Mouse (Mus musculus) limb, embryonic 14.5 days (tissue): ENCODE results near the gene Gns. TPM values are rescaled to one million over a fixed set of nuclear protein-coding genes. Genes with fewer than 3 reads are reported as not detected.

Experiments used
- ATAC-seq: fragments of 200-750 bp; cut with Nextera tagmentation; 2 replicates; pipeline ENCODE4 v1.8.0; 2017; ENCODE audit warnings: low read depth, moderate number of reproducible peaks, moderate TSS enrichment; ENCODE audit not compliant: low FRiP score
- DNase-seq: peaks from one replicate; pipeline ENCODE4 v3.0.0-alpha.2; 2015; ENCODE audit warnings: low spot score
- H3K27ac ChIP-seq: fragments of 300-500 bp; sonication (generic); replicated peaks from 2 replicates; pipeline ENCODE4 v1.5.1; 2014; ENCODE audit warnings: low read depth, mild to moderate bottlenecking, low read length, moderate library complexity, mixed read lengths
- H3K27me3 ChIP-seq: fragments of 300-500 bp; sonication (generic); 2 replicates; pipeline ENCODE4 v1.6.1; 2014; ENCODE audit warnings: low read length, mixed read lengths; ENCODE audit not compliant: control insufficient read depth, insufficient read depth
- H3K36me3 ChIP-seq: fragments of 300-500 bp; sonication (generic); 2 replicates; pipeline ENCODE4 v1.6.1; 2014; ENCODE audit warnings: mild to moderate bottlenecking, low read length, moderate library complexity, mixed read lengths; ENCODE audit not compliant: control insufficient read depth, insufficient read depth
- H3K4me1 ChIP-seq: fragments of 300-500 bp; sonication (generic); 2 replicates; pipeline ENCODE4 v1.6.1; 2014; ENCODE audit warnings: antibody characterized with exemption, low read length, mixed read lengths; ENCODE audit not compliant: control insufficient read depth, insufficient read depth
- H3K4me2 ChIP-seq: fragments of 300-500 bp; sonication (generic); replicated peaks from 2 replicates; pipeline ENCODE4 v1.6.1; 2014; ENCODE audit warnings: low read depth, mild to moderate bottlenecking, low read length, moderate library complexity; ENCODE audit not compliant: severe bottlenecking
- H3K4me3 ChIP-seq: fragments of 300-500 bp; sonication (generic); replicated peaks from 2 replicates; pipeline ENCODE4 v1.5.1; 2014; ENCODE audit warnings: low read length
- H3K9ac ChIP-seq: fragments of 300-500 bp; sonication (generic); 2 replicates; pipeline ENCODE4 v1.6.1; 2014; ENCODE audit warnings: mild to moderate bottlenecking, low read depth, low read length, moderate library complexity; ENCODE audit not compliant: severe bottlenecking
- H3K9me3 ChIP-seq: fragments of 300-500 bp; sonication (generic); 2 replicates; pipeline ENCODE4 v1.6.1; 2016; ENCODE audit warnings: low read length; ENCODE audit not compliant: control insufficient read depth
- POLR2A ChIP-seq: fragments of 200-500 bp; IDR thresholded peaks from 2 replicates; pipeline ENCODE4 v1.8.0; 2012; ENCODE audit warnings: inconsistent platforms, mild to moderate bottlenecking, moderate library complexity, borderline replicate concordance; ENCODE audit not compliant: insufficient read depth, insufficient read length; ENCODE audit errors: extremely low read depth
- WGBS: fragments of 180-500 bp; shearing (Covaris S2); extraction: QIAGEN DNeasy Blood & Tissue Kit; methylation state at CpG from one replicate; pipeline ENCODE4 v1.1.7; 2014; 5-methylcytosine and 5-hydroxymethylcytosine counted together
- polyA plus RNA-seq, 2 experiments: library from polyadenylated mRNA; depleted of rRNA in 1 of 2; stranded (reverse) in 1 of 2; unstranded in 1 of 2; fragments of >200 nt; fragmentation: Nextera tagmentation in 1 of 2; extraction: Ambion mirVana in 1 of 2; gene quantifications; 2 replicates each; pipeline versions ENCODE4 v1.2.1 to v1.2.3; 2012 to 2014

The Gns gene
- polyA plus RNA-seq, 2 experiments, result 41.6 to 62.0 TPM

DNA sequence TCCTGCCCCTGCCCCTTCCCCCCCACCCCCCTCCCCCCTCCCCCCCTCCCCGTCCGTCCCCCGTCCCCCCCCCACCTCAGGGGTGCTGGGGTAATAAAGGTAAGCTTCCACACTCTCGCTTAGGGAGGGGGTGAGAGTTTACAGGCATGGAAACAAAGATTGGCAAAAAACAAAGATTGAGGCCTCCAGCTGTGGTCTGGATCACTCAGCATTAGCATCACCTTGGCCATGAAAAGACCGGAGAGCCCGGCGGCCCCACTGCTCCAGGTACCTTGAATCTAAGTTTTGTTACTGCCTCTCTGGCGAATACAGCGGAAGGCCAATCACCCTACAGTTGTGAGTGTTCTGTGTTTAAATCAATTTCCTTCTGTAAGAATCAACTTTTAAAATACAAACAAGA, 39.1 kb downstream of the Gns start:
- Histone ChIP-seq H3K27me3 (no peaks in the 10 kb centered on the region), H3K9me3 (no peaks in the 10 kb centered on the region), H3K4me2 (no peak overlapping the region), H3K4me1 (no peaks in the 10 kb centered on the region), H3K9ac (no peak overlapping the region), H3K4me3 (no peak overlapping the region), H3K27ac (no peak overlapping the region), H3K36me3 (no peaks in the 10 kb centered on the region)
- no peak for TF ChIP-seq POLR2A
- WGBS, result 52% methylated on average over 6 of the region's 9 CpGs
- no peak for ATAC-seq
- no peak for DNase-seq

DNA sequence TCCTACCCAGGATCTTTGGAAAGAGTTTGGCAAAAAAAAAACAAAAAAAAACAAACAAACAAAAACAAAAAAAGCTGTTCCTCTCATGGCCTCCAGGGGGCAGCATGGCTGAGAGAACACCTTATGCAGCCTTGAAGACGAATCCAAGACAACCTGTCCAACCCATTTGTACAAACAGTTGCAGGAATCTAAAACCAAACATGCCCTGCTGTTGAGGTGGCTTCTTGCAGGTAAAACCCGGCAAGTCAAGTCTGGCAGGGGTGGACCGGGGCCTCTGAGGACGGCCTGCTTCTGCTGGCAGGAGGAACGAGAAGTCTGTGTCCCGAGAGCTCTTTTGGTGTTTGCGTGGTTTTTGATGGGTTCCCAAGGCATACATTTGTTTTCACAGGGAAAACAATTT, 44.8 kb downstream of the Gns start:
- Histone ChIP-seq H3K36me3 (peaks cover 31% of the 10 kb centered on the region), H3K4me2 (no peak overlapping the region), H3K9ac (no peak overlapping the region), H3K9me3 (no peaks in the 10 kb centered on the region), H3K27me3 (no peaks in the 10 kb centered on the region), H3K27ac (no peak overlapping the region), H3K4me3 (no peak overlapping the region), H3K4me1 (no peaks in the 10 kb centered on the region)
- 61% methylated on average over 7 of the region's 7 CpGs for WGBS
- no peak for DNase-seq
- ATAC-seq, result no peak
- TF ChIP-seq POLR2A, result no peak

DNA sequence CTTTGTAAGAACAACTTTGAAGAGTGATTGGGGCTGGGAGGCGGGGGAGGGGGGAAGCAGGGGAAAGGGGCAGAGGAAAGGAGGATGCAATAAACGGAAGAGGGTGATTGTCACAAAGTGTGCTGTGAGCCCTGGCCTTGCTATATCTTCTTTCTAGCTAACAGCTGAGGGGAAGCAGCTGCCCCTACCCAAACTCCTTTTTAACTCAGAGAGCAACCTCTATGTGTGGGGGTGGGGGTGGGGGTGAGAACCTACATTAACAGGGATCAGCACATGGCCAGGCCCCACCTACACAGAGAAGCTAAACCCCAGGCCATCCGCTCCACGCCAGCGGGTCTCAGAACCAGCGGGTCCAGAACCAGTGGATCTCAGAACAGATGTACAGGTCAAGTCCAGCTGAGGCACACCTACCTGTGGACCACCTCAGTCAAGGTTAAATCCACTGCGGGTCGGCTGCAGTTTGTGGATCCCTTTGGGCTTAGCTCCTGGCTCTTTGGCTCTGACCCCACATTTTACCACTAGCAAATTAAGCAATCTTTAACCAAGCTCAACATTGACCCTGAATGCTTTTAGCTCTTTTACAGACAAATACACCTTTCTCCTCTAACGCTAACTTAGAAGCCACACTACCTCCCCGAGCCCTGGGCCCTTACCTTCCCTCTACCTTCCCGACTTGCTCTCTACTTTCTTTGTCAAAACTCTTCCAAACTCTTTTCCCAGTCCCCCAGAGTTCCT, 47.0 kb downstream of the Gns start:
- no peaks in the 10 kb centered on the region for H3K27me3 ChIP-seq
- no peaks in the 10 kb centered on the region for H3K4me1 ChIP-seq
- DNase-seq (no peak), ATAC-seq (peak; percentile 60)
- TF ChIP-seq POLR2A, result no peak
- H3K4me2 ChIP-seq, result no peak overlapping the region
- H3K4me3 ChIP-seq, result no peak overlapping the region
- H3K9ac ChIP-seq, result no peak overlapping the region
- no peak overlapping the region for H3K27ac ChIP-seq
- peaks cover 50% of the 10 kb centered on the region for H3K36me3 ChIP-seq
- WGBS, result 78% methylated on average over 11 of the region's 11 CpGs
- no peaks in the 10 kb centered on the region for H3K9me3 ChIP-seq

DNA sequence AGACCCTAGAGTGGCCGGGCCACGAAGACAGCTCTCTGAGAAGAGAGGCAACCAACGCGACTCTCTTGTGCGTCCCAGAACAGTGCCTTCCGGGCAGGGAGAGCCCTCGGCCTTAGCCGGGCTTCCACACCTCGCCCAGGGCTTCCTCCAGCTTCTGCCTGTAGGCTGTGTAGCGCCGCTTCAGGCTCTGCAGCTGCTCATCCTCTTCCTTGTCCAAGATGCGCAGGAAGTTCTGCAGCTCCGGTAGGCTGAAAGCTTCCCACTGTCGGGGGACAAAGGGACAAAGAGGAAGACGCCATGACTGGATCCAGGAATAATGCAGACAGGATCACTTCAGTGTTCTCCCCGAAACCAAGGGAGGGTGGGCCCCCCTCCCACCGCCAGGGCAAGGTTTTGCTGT, 47.9 kb downstream of the Gns start:
- Histone ChIP-seq H3K4me2 (no peak overlapping the region), H3K9me3 (no peaks in the 10 kb centered on the region), H3K4me1 (no peaks in the 10 kb centered on the region), H3K27ac (no peak overlapping the region), H3K9ac (no peak overlapping the region), H3K4me3 (no peak overlapping the region), H3K27me3 (no peaks in the 10 kb centered on the region), H3K36me3 (peaks cover 50% of the 10 kb centered on the region)
- no peak for ATAC-seq
- DNase-seq, result no peak
- TF ChIP-seq POLR2A, result no peak
- WGBS, result 86% methylated on average over 17 of the region's 17 CpGs

DNA sequence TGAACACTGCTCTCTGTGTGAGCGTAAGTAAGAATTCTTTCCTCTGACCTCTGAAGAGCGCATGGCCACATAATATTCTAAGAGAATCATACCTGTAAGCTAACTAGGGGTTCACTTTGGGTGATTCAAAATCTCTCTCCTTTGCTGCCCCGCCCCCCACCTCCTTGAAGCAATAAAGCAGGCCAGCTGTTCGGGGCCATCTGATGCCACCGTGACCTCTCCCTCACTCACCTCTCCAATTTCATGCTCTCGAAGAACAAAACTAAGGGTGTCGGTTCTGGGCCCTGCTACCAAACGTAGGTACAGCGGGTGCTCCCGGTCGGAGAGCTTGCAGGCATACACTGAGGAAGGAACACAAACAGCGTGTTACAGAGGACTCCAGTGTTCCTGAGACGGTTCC, 49.2 kb downstream of the Gns start:
- Histone ChIP-seq H3K4me1 (no peaks in the 10 kb centered on the region), H3K9ac (no peak overlapping the region), H3K4me3 (no peak overlapping the region), H3K4me2 (no peak overlapping the region), H3K9me3 (no peaks in the 10 kb centered on the region), H3K27ac (no peak overlapping the region), H3K27me3 (no peaks in the 10 kb centered on the region), H3K36me3 (peaks cover 53% of the 10 kb centered on the region)
- TF ChIP-seq POLR2A, result no peak
- 69% methylated on average over 13 of the region's 13 CpGs for WGBS
- ATAC-seq (no peak), DNase-seq (no peak)

DNA sequence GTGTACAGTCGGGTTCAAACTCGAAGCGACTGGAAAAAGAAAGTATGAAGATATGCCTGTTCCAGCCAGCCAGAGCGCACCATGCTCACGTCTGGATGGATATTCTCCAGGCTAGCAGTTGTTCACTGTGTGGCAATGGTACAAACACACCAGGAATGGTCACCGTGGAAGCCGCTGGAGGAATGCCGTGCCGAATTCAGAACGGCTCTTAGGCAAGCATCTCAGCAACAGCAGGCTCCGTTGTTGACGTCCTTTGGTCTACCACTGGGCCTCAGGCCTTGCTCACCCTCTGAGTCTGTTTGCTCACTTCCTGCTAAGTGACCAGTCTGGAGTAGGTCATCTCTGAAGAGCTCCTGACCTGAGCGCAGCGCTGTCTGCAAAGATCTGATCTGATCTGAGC, 53.9 kb downstream of the Gns start:
- H3K27me3 ChIP-seq, result no peaks in the 10 kb centered on the region
- H3K36me3 ChIP-seq, result peaks cover 33% of the 10 kb centered on the region
- H3K27ac ChIP-seq, result no peak overlapping the region
- no peaks in the 10 kb centered on the region for H3K9me3 ChIP-seq
- no peak for ATAC-seq
- WGBS, result 91% methylated on average over 14 of the region's 14 CpGs
- no peak overlapping the region for H3K9ac ChIP-seq
- TF ChIP-seq POLR2A, result no peak
- H3K4me3 ChIP-seq, result no peak overlapping the region
- H3K4me1 ChIP-seq, result peaks cover 23% of the 10 kb centered on the region
- H3K4me2 ChIP-seq, result no peak overlapping the region
- DNase-seq, result no peak
